Mouse (Mus musculus) erythroid progenitor cell, adult 5-6 weeks (primary cell): ENCODE measurements around the gene Lap3. TPM values are rescaled to one million over a fixed set of nuclear protein-coding genes. Genes with fewer than 3 reads are reported as not detected.
A peak's percentile ranks its signal among the peaks of the same experiment; 100 is the strongest.

Experiments
- ATAC-seq: replicated peaks from 2 replicates; pipeline ENCODE4 v1.8.0; 2016; ENCODE audit warnings: moderate number of reproducible peaks, mild to moderate bottlenecking, moderate TSS enrichment, inconsistent platforms; ENCODE audit not compliant: poor library complexity, low FRiP score, severe bottlenecking
- total RNA-seq, 2 experiments: library from RNA; stranded (forward) in 1 of 2; stranded (reverse) in 1 of 2; fragments of 150-400 nt in 1 of 2; fragments of 186-747, 209-891 nt in 1 of 2; gene quantifications; 2 replicates each; pipeline versions ENCODE4 v1.2.3 to v1.2.4; 2015 to 2017; ENCODE audit warnings: low replicate concordance in 2 of 2

Lap3 gene
- total RNA-seq (2015; ENCODE audit: low replicate concordance): 19.8 and 24.7 TPM in 2 replicates
- total RNA-seq (2017; ENCODE audit: low replicate concordance): 14.8 and 27.7 TPM in 2 replicates

- peak; percentile 94 for ATAC-seq
Observed at GRCm38 (mm10) chr5:45493191-45494092, at the start of gene Lap3. Gene Lap3, plus strand, starts transcription at chr5:45493374.

GRCm38 (mm10) chr5:45444130-45444832 lies 48.9 kb upstream of the Lap3 start:
- no peak for ATAC-seq

- no peak for ATAC-seq
Observed at GRCm38 (mm10) chr5:45448676-45449075, 44.5 kb upstream of the Lap3 start.

GRCm38 (mm10) chr5:45449206-45449605 lies 44.0 kb upstream of the Lap3 start:
- no peak for ATAC-seq

- ATAC-seq: peak; percentile 95
Observed at GRCm38 (mm10) chr5:45449831-45450716, 43.1 kb upstream of the Lap3 start, which contains the start of gene Qdpr. Gene Qdpr, minus strand, starts transcription at chr5:45450236.

GRCm38 (mm10) chr5:45453451-45453850 lies 39.7 kb upstream of the Lap3 start, which contains the start of gene Clrn2:
Gene Clrn2, plus strand, starts transcription at chr5:45453751.
- no peak for ATAC-seq

GRCm38 (mm10) chr5:45454456-45454855 lies 38.7 kb upstream of the Lap3 start:
- ATAC-seq: no peak

GRCm38 (mm10) chr5:45472880-45473450 lies 20.2 kb upstream of the Lap3 start:
- no peak for ATAC-seq

- ATAC-seq: no peak
Observed at GRCm38 (mm10) chr5:45473521-45473920, 19.7 kb upstream of the Lap3 start.

GRCm38 (mm10) chr5:45474215-45474614 lies 19.0 kb upstream of the Lap3 start:
- ATAC-seq: no peak

GRCm38 (mm10) chr5:45474758-45475157 lies 18.4 kb upstream of the Lap3 start:
- ATAC-seq: no peak

GRCm38 (mm10) chr5:45475771-45476170 lies 17.4 kb upstream of the Lap3 start:
- no peak for ATAC-seq

- ATAC-seq: no peak
Observed at GRCm38 (mm10) chr5:45476288-45476687, 16.9 kb upstream of the Lap3 start.

GRCm38 (mm10) chr5:45477601-45478000 lies 15.6 kb upstream of the Lap3 start:
- no peak for ATAC-seq

GRCm38 (mm10) chr5:45480066-45480465 lies 13.1 kb upstream of the Lap3 start:
- ATAC-seq: no peak

- no peak for ATAC-seq
Observed at GRCm38 (mm10) chr5:45481125-45481524, 12.0 kb upstream of the Lap3 start.

GRCm38 (mm10) chr5:45482607-45483006 lies 10.6 kb upstream of the Lap3 start:
- no peak for ATAC-seq

GRCm38 (mm10) chr5:45483654-45484053 lies 9.5 kb upstream of the Lap3 start:
- ATAC-seq: no peak

- ATAC-seq: no peak
Observed at GRCm38 (mm10) chr5:45491776-45492175, 1.4 kb upstream of the Lap3 start.
